Mouse (Mus musculus) liver, embryonic 15.5 days (tissue): ENCODE data around the gene Ttll13. TPM values are rescaled to one million over a fixed set of nuclear protein-coding genes. Genes with fewer than 3 reads are reported as not detected.

Experiments
- ATAC-seq: fragments of 200-750 bp; cut with Nextera tagmentation; 2 replicates; pipeline ENCODE4 v1.8.0; 2017; ENCODE audit warnings: moderate number of reproducible peaks, mild to moderate bottlenecking, moderate library complexity; ENCODE audit not compliant: insufficient read depth
- H3K27ac ChIP-seq: fragments of 300-500 bp; sonication (generic); replicated peaks from 2 replicates; pipeline ENCODE4 v1.5.1; 2015; ENCODE audit warnings: mild to moderate bottlenecking, inconsistent platforms
- H3K27me3 ChIP-seq: fragments of 300-500 bp; sonication (generic); 2 replicates; pipeline ENCODE4 v1.6.1; 2015; ENCODE audit warnings: mild to moderate bottlenecking, inconsistent platforms
- H3K36me3 ChIP-seq: fragments of 300-500 bp; sonication (generic); replicated peaks from 2 replicates; pipeline ENCODE4 v1.6.1; 2015; ENCODE audit warnings: moderate library complexity, mild to moderate bottlenecking, inconsistent platforms
- H3K4me1 ChIP-seq: fragments of 300-500 bp; sonication (generic); replicated peaks from 2 replicates; pipeline ENCODE4 v1.6.1; 2015; ENCODE audit warnings: inconsistent platforms
- H3K4me2 ChIP-seq: fragments of 300-500 bp; sonication (generic); 2 replicates; pipeline ENCODE4 v1.6.1; 2015; ENCODE audit warnings: moderate library complexity, mild to moderate bottlenecking, inconsistent platforms
- H3K4me3 ChIP-seq: fragments of 300-500 bp; sonication (generic); replicated peaks from 2 replicates; pipeline ENCODE4 v1.5.1; 2015; ENCODE audit warnings: mild to moderate bottlenecking, inconsistent platforms
- H3K9ac ChIP-seq: fragments of 300-500 bp; sonication (generic); 2 replicates; pipeline ENCODE4 v1.6.1; 2015; ENCODE audit warnings: moderate library complexity, mild to moderate bottlenecking, inconsistent platforms
- H3K9me3 ChIP-seq: fragments of 300-500 bp; sonication (generic); replicated peaks from 2 replicates; pipeline ENCODE4 v1.6.1; 2016; ENCODE audit warnings: inconsistent platforms
- WGBS: fragments of 180-500 bp; shearing (Covaris S2); methylation state at CpG from one replicate; pipeline ENCODE4 v1.1.7; 2015; ENCODE audit warnings: mixed read lengths; ENCODE audit not compliant: insufficient replicate concordance; 5-methylcytosine and 5-hydroxymethylcytosine counted together
- polyA plus RNA-seq: library from polyadenylated mRNA; unstranded; fragments of >200 nt; fragmentation: Nextera tagmentation; extraction: Ambion mirVana; gene quantifications from 2 replicates; pipeline ENCODE4 v1.2.1, GENCODE M21; 2015

Ttll13 gene
- polyA plus RNA-seq, 1 experiment from 2014 or later: 0.16 TPM

DNA sequence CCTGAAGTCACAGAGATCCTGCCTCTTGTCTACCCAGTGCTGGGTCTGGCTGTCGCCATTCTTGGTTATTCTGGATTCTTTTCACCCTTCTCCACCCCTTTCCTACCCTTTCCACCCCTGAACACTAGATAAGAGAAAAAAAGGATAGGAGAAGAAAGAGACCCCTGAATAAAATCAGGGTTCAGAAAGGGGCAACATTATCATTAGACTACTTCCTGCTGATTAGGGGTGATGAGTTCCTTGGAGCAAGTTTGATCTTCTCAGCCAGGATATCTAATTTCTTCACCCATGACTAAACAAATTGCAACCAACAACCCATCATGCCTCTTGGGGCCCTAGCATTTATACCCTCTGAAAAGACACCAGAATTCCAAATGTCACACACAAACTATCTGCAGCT lies 21.6 kb downstream of the Ttll13 start:
- H3K27ac ChIP-seq: no peak overlapping the region
- WGBS: 58% methylated on average over 1 of the region's 1 CpGs
- H3K4me1 ChIP-seq: peaks cover 31% of the 10 kb centered on the region
- H3K9me3 ChIP-seq: no peaks in the 10 kb centered on the region
- H3K9ac ChIP-seq: no peak overlapping the region
- no peaks in the 10 kb centered on the region for H3K27me3 ChIP-seq
- peaks cover 43% of the 10 kb centered on the region for H3K36me3 ChIP-seq
- H3K4me3 ChIP-seq: no peak overlapping the region
- H3K4me2 ChIP-seq: no peak overlapping the region
- no peak for ATAC-seq

DNA sequence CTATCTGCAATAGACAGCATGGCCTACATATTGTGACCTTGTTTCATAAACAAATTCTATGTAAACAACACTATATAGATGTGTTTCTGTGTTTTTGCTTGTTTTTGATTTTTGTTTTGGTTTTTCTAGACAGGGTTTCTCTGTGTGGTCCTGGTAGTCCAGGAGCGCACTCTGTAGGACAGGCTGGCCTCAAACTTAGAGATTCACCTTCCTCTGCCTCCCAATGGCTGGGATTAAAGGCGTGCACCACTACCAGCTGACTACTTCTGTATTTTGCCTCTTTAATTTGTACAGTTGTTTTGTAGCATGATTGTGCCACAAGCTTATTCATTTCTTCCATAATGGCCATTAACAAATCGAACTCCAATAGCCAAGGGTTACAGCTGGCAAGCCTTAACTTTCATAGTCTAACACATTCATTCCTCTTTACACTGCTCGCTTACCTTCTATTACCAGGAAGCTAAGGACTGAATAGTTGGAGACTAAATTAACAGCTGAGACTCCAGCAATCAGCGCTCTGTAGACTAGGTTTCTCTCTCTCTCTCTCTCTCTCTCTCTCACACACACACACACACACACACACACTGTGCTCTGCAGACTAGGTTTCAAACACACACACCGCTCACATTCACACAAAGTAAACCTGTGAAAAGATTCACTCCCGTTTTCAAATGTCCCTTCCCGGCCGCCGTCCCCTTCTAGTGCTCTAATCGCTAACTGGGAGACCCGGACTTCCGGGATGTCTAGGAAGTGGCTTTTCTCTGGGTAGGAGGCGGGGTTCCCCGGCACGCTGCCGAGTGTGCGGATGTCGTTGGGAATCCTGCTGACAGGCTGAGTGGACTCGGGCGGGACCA lies 22.9 kb downstream of the Ttll13 start, which contains the start of gene Vps33b:
Gene Vps33b (plus strand): TSS at position 753 of the 854 bp plus-strand sequence.
- WGBS: 3% methylated on average over 21 of the region's 21 CpGs
- H3K9ac ChIP-seq: peak within 1 kb of the TSS; percentile 83
- H3K27ac ChIP-seq: peak within 1 kb of the TSS; percentile 82
- H3K4me3 ChIP-seq: peak within 1 kb of the TSS; percentile 86
- H3K27me3 ChIP-seq: no peaks in the 10 kb centered on the region
- H3K9me3 ChIP-seq: no peaks in the 10 kb centered on the region
- peaks cover 26% of the 10 kb centered on the region for H3K4me1 ChIP-seq
- peak; percentile 86 for ATAC-seq
- peaks cover 42% of the 10 kb centered on the region for H3K36me3 ChIP-seq
- H3K4me2 ChIP-seq: peak within 1 kb of the TSS; percentile 96

DNA sequence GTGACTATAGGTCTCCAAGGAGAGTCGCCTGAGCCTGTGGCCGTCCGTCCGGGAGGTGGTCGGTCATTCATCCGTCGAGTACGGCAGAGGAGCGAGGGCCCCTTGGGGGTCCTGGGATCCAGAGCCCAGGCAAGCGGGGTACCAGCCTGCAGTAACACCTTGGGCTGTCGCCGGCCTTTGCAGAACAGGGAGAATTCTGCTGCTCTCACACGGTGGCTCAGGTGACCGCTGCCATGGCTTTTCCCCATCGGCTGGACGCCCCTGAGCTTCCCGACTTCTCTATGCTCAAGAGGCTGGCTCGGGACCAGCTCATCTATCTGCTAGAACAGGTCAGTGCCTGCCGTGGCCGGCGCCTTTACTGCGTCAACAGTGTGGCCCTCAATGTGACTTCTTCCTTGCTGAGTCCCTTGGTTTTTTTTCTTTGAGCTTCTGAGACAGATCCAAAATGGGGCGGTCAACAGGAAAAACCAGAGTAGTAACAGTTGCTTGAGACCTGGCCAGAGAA lies 23.6 kb downstream of the Ttll13 start:
- Histone ChIP-seq H3K4me3 (peak overlapping the region; percentile 86), H3K27ac (peak overlapping the region; percentile 82), H3K9ac (peak overlapping the region; percentile 83), H3K4me2 (peak overlapping the region; percentile 96), H3K27me3 (no peaks in the 10 kb centered on the region), H3K36me3 (peaks cover 42% of the 10 kb centered on the region), H3K4me1 (peaks cover 26% of the 10 kb centered on the region), H3K9me3 (no peaks in the 10 kb centered on the region)
- WGBS: 0% methylated on average over 23 of the region's 23 CpGs
- peak; percentile 61 for ATAC-seq

DNA sequence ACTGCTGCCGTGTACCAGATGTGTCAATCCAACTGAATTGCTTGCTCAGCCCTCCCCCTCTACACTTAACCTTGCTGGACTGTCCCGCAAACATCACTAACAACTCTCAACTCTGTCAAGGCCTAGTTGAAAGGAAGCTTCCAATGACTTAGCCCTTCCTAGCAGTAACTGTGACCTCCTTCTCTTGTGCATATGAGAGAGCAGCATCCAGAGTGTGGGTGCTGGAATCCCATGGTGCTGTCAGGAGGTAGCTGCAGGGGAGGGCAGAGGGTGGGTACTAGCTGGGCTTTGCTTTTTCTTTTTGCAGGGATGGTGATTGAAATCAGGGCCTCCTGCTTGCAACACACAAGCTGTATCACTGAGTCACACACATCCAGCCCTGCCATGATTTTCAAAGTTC lies 27.3 kb downstream of the Ttll13 start:
- 60% methylated on average over 2 of the region's 2 CpGs for WGBS
- no peak overlapping the region for H3K9ac ChIP-seq
- no peaks in the 10 kb centered on the region for H3K27me3 ChIP-seq
- H3K9me3 ChIP-seq: no peaks in the 10 kb centered on the region
- no peak overlapping the region for H3K4me3 ChIP-seq
- peaks cover 53% of the 10 kb centered on the region for H3K36me3 ChIP-seq
- ATAC-seq: no peak
- peaks cover 27% of the 10 kb centered on the region for H3K4me1 ChIP-seq
- H3K27ac ChIP-seq: no peak overlapping the region
- H3K4me2 ChIP-seq: no peak overlapping the region

GRCm38 (mm10) chr7:80276374-80276773 lies 30.2 kb downstream of the Ttll13 start:
- Histone ChIP-seq H3K36me3 (peaks cover 70% of the 10 kb centered on the region), H3K9ac (no peak overlapping the region), H3K27ac (no peak overlapping the region), H3K9me3 (no peaks in the 10 kb centered on the region), H3K4me2 (no peak overlapping the region), H3K4me3 (no peak overlapping the region), H3K4me1 (peaks cover 9% of the 10 kb centered on the region), H3K27me3 (no peaks in the 10 kb centered on the region)
- 62% methylated on average over 4 of the region's 4 CpGs for WGBS
- no peak for ATAC-seq

- WGBS: 75% methylated on average over 10 of the region's 10 CpGs
- H3K4me3 ChIP-seq: no peak overlapping the region
- H3K27ac ChIP-seq: no peak overlapping the region
- H3K4me2 ChIP-seq: no peak overlapping the region
- peaks cover 23% of the 10 kb centered on the region for H3K4me1 ChIP-seq
- H3K9me3 ChIP-seq: no peaks in the 10 kb centered on the region
- no peak overlapping the region for H3K9ac ChIP-seq
- H3K27me3 ChIP-seq: no peaks in the 10 kb centered on the region
- ATAC-seq: no peak
- peaks cover 69% of the 10 kb centered on the region for H3K36me3 ChIP-seq
These were observed 33.9 kb downstream of the Ttll13 start for GRCm38 (mm10) chr7:80280032-80280431.

DNA sequence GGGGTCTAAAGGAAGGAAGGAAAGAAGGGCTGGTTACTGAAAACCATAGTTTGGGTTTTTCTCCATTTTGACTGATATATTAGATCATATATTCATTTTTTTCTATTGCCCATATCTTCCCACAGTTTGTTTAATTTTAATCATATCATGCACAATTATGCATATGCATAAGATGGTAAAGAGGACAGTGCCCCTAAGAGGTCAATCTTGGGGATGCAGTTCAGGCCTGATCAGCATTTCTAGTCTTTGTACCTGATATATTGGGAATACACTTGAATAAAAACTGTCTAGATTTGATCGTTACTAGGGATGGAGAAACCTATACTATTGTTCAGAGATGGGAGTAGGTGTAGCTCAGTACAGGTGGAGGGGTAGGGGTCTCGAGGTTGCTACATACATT lies 34.8 kb downstream of the Ttll13 start:
- peaks cover 71% of the 10 kb centered on the region for H3K36me3 ChIP-seq
- no peak for ATAC-seq
- WGBS: 68% methylated on average over 2 of the region's 2 CpGs

GRCm38 (mm10) chr7:80281646-80282045 lies 35.5 kb downstream of the Ttll13 start:
- Histone ChIP-seq H3K4me1 (peaks cover 25% of the 10 kb centered on the region), H3K4me3 (no peak overlapping the region), H3K9me3 (no peaks in the 10 kb centered on the region), H3K27me3 (no peaks in the 10 kb centered on the region), H3K36me3 (peaks cover 71% of the 10 kb centered on the region), H3K27ac (no peak overlapping the region), H3K9ac (no peak overlapping the region), H3K4me2 (no peak overlapping the region)
- 72% methylated on average over 3 of the region's 3 CpGs for WGBS
- ATAC-seq: no peak

More for the DNA sequence above, 34.8 kb downstream of the Ttll13 start:
- no peak overlapping the region for H3K9ac ChIP-seq
- H3K4me1 ChIP-seq: peaks cover 23% of the 10 kb centered on the region
- no peaks in the 10 kb centered on the region for H3K27me3 ChIP-seq
- no peak overlapping the region for H3K4me2 ChIP-seq
- no peak overlapping the region for H3K27ac ChIP-seq
- no peak overlapping the region for H3K4me3 ChIP-seq
- H3K9me3 ChIP-seq: no peaks in the 10 kb centered on the region

GRCm38 (mm10) chr7:80283226-80283918 lies 37.2 kb downstream of the Ttll13 start:
- peak; percentile 33 for ATAC-seq
- WGBS: 71% methylated on average over 3 of the region's 3 CpGs
- Histone ChIP-seq H3K27me3 (no peaks in the 10 kb centered on the region), H3K9me3 (no peaks in the 10 kb centered on the region), H3K4me1 (peaks cover 26% of the 10 kb centered on the region), H3K27ac (peak overlapping the region; percentile 51; the same call in 1 of the 2 replicates), H3K36me3 (peaks cover 71% of the 10 kb centered on the region), H3K9ac (no peak overlapping the region), H3K4me2 (peak overlapping the region; percentile 6; the same call in 1 of the 2 replicates), H3K4me3 (no peak overlapping the region)

GRCm38 (mm10) chr7:80284391-80284790 lies 38.2 kb downstream of the Ttll13 start:
- H3K36me3 ChIP-seq: peaks cover 76% of the 10 kb centered on the region

DNA sequence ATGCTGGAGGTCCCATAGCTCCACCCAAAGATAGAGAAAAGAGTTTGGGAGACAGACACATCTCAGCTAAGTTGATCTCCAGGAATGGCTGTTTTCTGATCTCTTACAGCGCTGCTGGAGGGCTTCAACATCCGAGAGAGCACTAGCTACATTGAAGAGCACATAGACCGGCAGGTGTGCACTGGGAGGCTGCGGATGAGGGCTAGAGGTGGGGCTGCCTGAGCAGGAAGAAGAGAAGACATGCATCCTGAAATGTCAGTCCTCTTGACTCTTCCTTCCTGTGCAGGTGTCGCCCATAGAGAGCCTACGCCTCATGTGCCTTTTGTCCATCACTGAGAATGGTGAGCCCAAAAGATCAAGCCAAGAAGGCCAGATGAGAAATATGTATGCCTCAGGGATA lies 39.5 kb downstream of the Ttll13 start:
- no peak overlapping the region for H3K4me3 ChIP-seq
- H3K27me3 ChIP-seq: no peaks in the 10 kb centered on the region
- peaks cover 70% of the 10 kb centered on the region for H3K36me3 ChIP-seq
- WGBS: 88% methylated on average over 6 of the region's 6 CpGs
- H3K27ac ChIP-seq: 0 out of 2 replicates have a peak overlapping the region, but pooled peaks have one; percentile 14
- H3K4me1 ChIP-seq: peaks cover 22% of the 10 kb centered on the region
- H3K4me2 ChIP-seq: no peak overlapping the region
- ATAC-seq: no peak
- H3K9me3 ChIP-seq: no peaks in the 10 kb centered on the region
- no peak overlapping the region for H3K9ac ChIP-seq

More at GRCm38 (mm10) chr7:80284391-80284790, 38.2 kb downstream of the Ttll13 start:
- Histone ChIP-seq H3K4me2 (no peak overlapping the region), H3K4me1 (peaks cover 22% of the 10 kb centered on the region), H3K9ac (no peak overlapping the region), H3K27ac (no peak overlapping the region), H3K27me3 (no peaks in the 10 kb centered on the region), H3K4me3 (no peak overlapping the region), H3K9me3 (no peaks in the 10 kb centered on the region)
- 81% methylated on average over 5 of the region's 5 CpGs for WGBS
- ATAC-seq: no peak
